ENCODE assay signal across 8 mouse cellular contexts in genomic region chr8:123062721-123063120, GRCm38 (mm10). TPM values are rescaled to one million over a fixed set of nuclear protein-coding genes. Genes with fewer than 3 reads are reported as not detected.
DNase-seq lines count a peak whose midpoint lies in the region; ATAC-seq and TF ChIP-seq lines count a peak whose summit lies in the region.

Gene Spg7 (plus strand): TSS chr8:123062942.

- no peak for DNase-seq in lung, postnatal 0 days (ENCODE audit: low spot score)
- no peak for DNase-seq in lung, postnatal 25 days (ENCODE audit: low spot score)
- DNase-seq in embryonic facial prominence, embryonic 14.5 days (ENCODE audit: low spot score): no peak
- DNase-seq in heart, postnatal 0 days (ENCODE audit: low spot score): no peak
- DNase-seq in limb, embryonic 10.5 days (ENCODE audit: low spot score): no peak
- DNase-seq in urinary bladder, postnatal 4 days (ENCODE audit: low spot score in 2 of 2): no peak
- no peak for DNase-seq in lung, adult 18-20 months

- 65% methylated on average over 7 of the region's 7 CpGs for WGBS in lung, postnatal 0 days
- 69% methylated on average over 7 of the region's 7 CpGs for WGBS in embryonic facial prominence, embryonic 14.5 days
- WGBS in heart, postnatal 0 days: 75% methylated on average over 7 of the region's 7 CpGs
- 82% methylated on average over 7 of the region's 7 CpGs for WGBS in limb, embryonic 10.5 days
- WGBS in neural tube, embryonic 15.5 days: 76% methylated on average over 7 of the region's 7 CpGs

- no peak for TF ChIP-seq CTCF in lung, postnatal 0 days (IDR thresholded peaks at IDR 0.05)
- TF ChIP-seq CTCF in heart, postnatal 0 days (IDR thresholded peaks at IDR 0.05; ENCODE audit: low read depth): no peak

- no peaks in the 10 kb centered on the region for H3K36me3 ChIP-seq in lung, postnatal 0 days (ENCODE audit: insufficient read depth, low read length)
- H3K36me3 ChIP-seq in embryonic facial prominence, embryonic 14.5 days (ENCODE audit: control insufficient read depth, insufficient read depth, low read length): 0 out of 2 replicates have a peak, but pooled peaks cover 12% of the 10 kb centered on the region
- H3K36me3 ChIP-seq in heart, postnatal 0 days (replicated peaks; ENCODE audit: control insufficient read depth, insufficient read depth, low read length): peaks cover 9% of the 10 kb centered on the region; the same call in 1 of the 2 replicates
- H3K36me3 ChIP-seq in limb, embryonic 10.5 days: peaks cover 13% of the 10 kb centered on the region
- H3K36me3 ChIP-seq in neural tube, embryonic 15.5 days: no peaks in the 10 kb centered on the region

- no peak within 1 kb of the TSS for H3K9ac ChIP-seq in lung, postnatal 0 days (replicated peaks; ENCODE audit: low read depth)
- no peak within 1 kb of the TSS for H3K9ac ChIP-seq in embryonic facial prominence, embryonic 14.5 days (ENCODE audit: low read depth, low read length)
- no peak within 1 kb of the TSS for H3K9ac ChIP-seq in heart, postnatal 0 days (replicated peaks; ENCODE audit: low read depth, low read length)
- no peak within 1 kb of the TSS for H3K9ac ChIP-seq in neural tube, embryonic 15.5 days (replicated peaks)

- no peak within 1 kb of the TSS for H3K27ac ChIP-seq in lung, postnatal 0 days (ENCODE audit: low read length)
- no peak within 1 kb of the TSS for H3K27ac ChIP-seq in embryonic facial prominence, embryonic 14.5 days (replicated peaks; ENCODE audit: low read depth, low read length)
- no peak within 1 kb of the TSS for H3K27ac ChIP-seq in heart, postnatal 0 days (ENCODE audit: low read depth)
- H3K27ac ChIP-seq in limb, embryonic 10.5 days: no peak within 1 kb of the TSS
- no peak within 1 kb of the TSS for H3K27ac ChIP-seq in neural tube, embryonic 15.5 days (replicated peaks)

- H3K4me1 ChIP-seq in lung, postnatal 0 days (ENCODE audit: insufficient read depth, low read depth, low read length): peaks cover 7% of the 10 kb centered on the region; the same call in 1 of the 2 replicates
- peaks cover 8% of the 10 kb centered on the region for H3K4me1 ChIP-seq in embryonic facial prominence, embryonic 14.5 days (ENCODE audit: control insufficient read depth, insufficient read depth, low read length)
- H3K4me1 ChIP-seq in heart, postnatal 0 days (ENCODE audit: control insufficient read depth, insufficient read depth): peaks cover 9% of the 10 kb centered on the region; the same call in 1 of the 2 replicates
- peaks cover 24% of the 10 kb centered on the region for H3K4me1 ChIP-seq in limb, embryonic 10.5 days
- H3K4me1 ChIP-seq in neural tube, embryonic 15.5 days: peaks cover 31% of the 10 kb centered on the region

- ATAC-seq in lung, postnatal 0 days: no peak
- ATAC-seq in embryonic facial prominence, embryonic 14.5 days (ENCODE audit: low read depth): no peak
- no peak for ATAC-seq in heart, postnatal 0 days (ENCODE audit: insufficient read depth, low read depth)
- ATAC-seq in neural tube, embryonic 15.5 days (ENCODE audit: low FRiP score): no peak

- H3K4me2 ChIP-seq in lung, postnatal 0 days (replicated peaks; ENCODE audit: low read depth, low read length): no peak within 1 kb of the TSS
- H3K4me2 ChIP-seq in embryonic facial prominence, embryonic 14.5 days (ENCODE audit: low read depth, low read length): no peak within 1 kb of the TSS
- H3K4me2 ChIP-seq in heart, postnatal 0 days (ENCODE audit: low read depth, low read length): no peak within 1 kb of the TSS
- no peak within 1 kb of the TSS for H3K4me2 ChIP-seq in neural tube, embryonic 15.5 days

- no peaks in the 10 kb centered on the region for H3K27me3 ChIP-seq in lung, postnatal 0 days (replicated peaks; ENCODE audit: insufficient read depth, low read length)
- no peaks in the 10 kb centered on the region for H3K27me3 ChIP-seq in embryonic facial prominence, embryonic 14.5 days (replicated peaks; ENCODE audit: control insufficient read depth, insufficient read depth, low read length)
- no peaks in the 10 kb centered on the region for H3K27me3 ChIP-seq in heart, postnatal 0 days (ENCODE audit: control insufficient read depth, insufficient read depth, low read length)
- no peaks in the 10 kb centered on the region for H3K27me3 ChIP-seq in limb, embryonic 10.5 days (ENCODE audit: low read depth, poor library complexity, severe bottlenecking)
- no peaks in the 10 kb centered on the region for H3K27me3 ChIP-seq in neural tube, embryonic 15.5 days (replicated peaks)

- no peak for TF ChIP-seq EP300 in lung, postnatal 0 days (IDR thresholded peaks at IDR 0.05)
- TF ChIP-seq EP300 in heart, postnatal 0 days (IDR thresholded peaks at IDR 0.05; ENCODE audit: low read depth): no peak

- H3K4me3 ChIP-seq in lung, postnatal 0 days (ENCODE audit: low read depth, low read length): no peak within 1 kb of the TSS
- no peak within 1 kb of the TSS for H3K4me3 ChIP-seq in embryonic facial prominence, embryonic 14.5 days (ENCODE audit: low read depth, low read length)
- no peak within 1 kb of the TSS for H3K4me3 ChIP-seq in heart, postnatal 0 days (ENCODE audit: low read depth, low read length)
- no peak within 1 kb of the TSS for H3K4me3 ChIP-seq in limb, embryonic 10.5 days
- no peak within 1 kb of the TSS for H3K4me3 ChIP-seq in neural tube, embryonic 15.5 days (replicated peaks)

- no peaks in the 10 kb centered on the region for H3K9me3 ChIP-seq in lung, postnatal 0 days (ENCODE audit: low read length)
- H3K9me3 ChIP-seq in embryonic facial prominence, embryonic 14.5 days (ENCODE audit: control insufficient read depth, low read length): no peaks in the 10 kb centered on the region
- H3K9me3 ChIP-seq in heart, postnatal 0 days (replicated peaks; ENCODE audit: control insufficient read depth, low read length): no peaks in the 10 kb centered on the region
- no peaks in the 10 kb centered on the region for H3K9me3 ChIP-seq in limb, embryonic 10.5 days (replicated peaks)
- no peaks in the 10 kb centered on the region for H3K9me3 ChIP-seq in neural tube, embryonic 15.5 days (replicated peaks)

RNA-seq across cellular contexts. Expression of gene Spg7, which starts in this region (rescaled TPM):
- 22.7 and 27.3 TPM in 2 replicates for polyA plus RNA-seq in lung, postnatal 0 days (2015; fragmentation: Nextera tagmentation; extraction: Ambion mirVana)
- 36.5 and 41.2 TPM in 2 replicates for polyA plus RNA-seq in embryonic facial prominence, embryonic 14.5 days (2014; fragmentation: Nextera tagmentation; extraction: Ambion mirVana)
- 72.8 and 83.1 TPM in 2 replicates for total RNA-seq in heart, postnatal 0 days (2014; rRNA removed; ENCODE audit: low replicate concordance)
- 63.3 and 65.1 TPM in 2 replicates for polyA plus RNA-seq in heart, postnatal 0 days (2015; fragmentation: Nextera tagmentation; extraction: Ambion mirVana)
- polyA plus RNA-seq in limb, embryonic 10.5 days (2016; fragmentation: Nextera tagmentation; extraction: Ambion mirVana): 57.8 and 60.5 TPM in 2 replicates
- 45.8 and 47.6 TPM in 2 replicates for polyA plus RNA-seq in neural tube, embryonic 15.5 days (2015; fragmentation: Nextera tagmentation; extraction: Ambion mirVana)
